Mouse (Mus musculus) hindlimb bud, embryonic 11.5 days (tissue): ENCODE measurements at regions not wholly inside any gene's neighbourhood (a gene's known extent, or its start where the extent isn't known, plus 50 kb on each side); places are given as distances from the start of the nearest gene placed in this dataset.

Experiments
- DNase-seq: peaks from one replicate; pipeline ENCODE4 v3.0.0-alpha.2; 2012; ENCODE audit warnings: low read depth, low spot score; ENCODE audit errors: extremely low spot score

DNA sequence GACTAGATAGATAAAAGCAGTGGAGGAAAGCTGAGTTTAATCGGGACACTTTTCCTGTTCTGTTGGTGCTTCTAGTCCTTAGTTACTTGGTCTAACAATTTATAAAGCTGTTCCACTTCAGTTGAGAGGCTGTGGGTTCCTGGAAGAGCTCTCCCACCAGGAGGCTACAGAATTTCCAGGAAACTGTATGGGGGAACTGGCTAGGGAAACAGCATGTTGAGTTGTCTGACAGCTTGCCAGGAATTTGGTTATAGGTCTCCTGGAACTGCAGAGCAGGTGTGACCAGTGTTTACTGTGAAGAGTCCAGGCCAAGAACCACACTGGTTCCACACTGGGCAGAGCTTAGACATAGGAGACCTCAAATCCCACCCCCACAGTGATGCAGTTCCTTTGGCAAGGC is 65.0 kb upstream of the Pik3cg start:
- no peak for DNase-seq

DNA sequence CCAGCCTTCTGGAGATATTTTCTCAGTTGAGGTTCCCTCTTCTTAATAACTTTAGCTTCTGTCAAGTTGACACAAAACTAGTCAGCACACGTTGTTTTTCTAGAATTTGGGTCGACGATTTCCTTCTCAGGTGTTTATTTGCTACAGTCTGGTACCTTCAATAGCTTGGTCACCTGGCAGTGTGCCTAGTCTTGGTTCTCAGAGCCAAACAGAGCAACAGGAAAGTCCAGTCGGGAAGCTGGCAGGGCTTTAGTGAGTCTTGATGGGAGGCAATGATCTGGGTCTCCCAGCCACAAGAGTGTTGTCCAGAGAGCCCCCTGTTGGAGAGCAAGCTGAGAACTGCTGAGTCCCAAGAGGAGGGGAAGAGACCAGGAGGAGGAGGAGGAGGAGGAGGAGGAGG is 71.4 kb upstream of the Pik3cg start:
- DNase-seq, result no peak

DNA sequence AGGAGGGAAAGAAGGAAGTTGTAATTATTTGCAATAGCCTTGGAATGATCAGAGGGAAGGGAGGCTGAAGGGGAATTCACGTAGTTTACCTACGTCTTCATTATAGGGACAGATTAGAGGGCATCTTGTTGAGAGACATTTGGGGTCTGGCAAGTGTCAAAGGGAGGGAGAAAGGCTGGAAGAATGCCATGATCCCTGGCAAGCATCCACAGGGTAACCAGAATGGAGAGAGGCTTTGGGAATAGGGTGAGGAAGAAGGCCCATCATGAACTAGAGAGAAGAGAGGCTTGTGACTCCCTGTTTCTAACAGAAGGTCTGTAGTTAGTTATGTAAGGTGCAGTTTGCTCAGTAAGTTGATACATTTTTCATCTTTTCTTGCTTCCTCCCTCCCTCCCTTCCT is 71.8 kb upstream of the Pik3cg start:
- no peak for DNase-seq

DNA sequence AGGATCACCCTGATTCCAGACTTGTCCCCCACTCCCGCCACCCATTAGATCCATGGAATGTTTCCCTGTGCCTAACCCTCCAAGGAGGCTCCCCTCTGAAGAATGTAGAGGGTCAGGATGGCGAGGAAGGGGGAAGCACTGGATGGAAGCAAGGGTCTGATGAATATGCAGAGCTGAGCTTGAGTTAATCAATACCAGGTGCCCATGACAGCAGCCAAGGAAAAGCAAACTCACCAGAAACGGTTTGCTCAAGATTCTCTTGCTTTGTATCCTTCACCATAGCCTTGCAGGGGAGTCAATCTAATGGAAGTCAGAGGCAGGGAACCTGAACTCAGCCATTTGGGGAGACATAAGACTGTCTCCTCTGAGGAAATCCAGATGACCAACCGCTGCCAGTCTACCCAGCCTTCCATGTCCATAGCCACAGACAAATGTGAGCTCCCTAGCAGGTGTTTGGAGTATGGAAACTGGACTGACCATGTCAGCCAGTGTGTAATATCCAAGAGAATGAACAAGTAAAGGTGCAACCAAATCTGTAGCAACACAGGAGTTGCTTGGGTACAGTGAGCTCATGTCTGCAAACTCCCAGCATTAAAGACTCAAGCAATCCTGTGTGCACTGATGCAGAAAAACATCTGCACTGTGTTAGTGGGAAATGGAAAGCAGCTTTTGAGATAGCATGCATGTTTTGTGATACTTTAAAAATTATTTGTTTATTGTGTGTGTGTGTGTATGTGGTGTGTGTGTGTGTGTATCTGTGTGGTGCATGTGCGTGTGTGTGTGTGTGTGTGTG is 74.1 kb upstream of the Pik3cg start:
- DNase-seq, result no peak

DNA sequence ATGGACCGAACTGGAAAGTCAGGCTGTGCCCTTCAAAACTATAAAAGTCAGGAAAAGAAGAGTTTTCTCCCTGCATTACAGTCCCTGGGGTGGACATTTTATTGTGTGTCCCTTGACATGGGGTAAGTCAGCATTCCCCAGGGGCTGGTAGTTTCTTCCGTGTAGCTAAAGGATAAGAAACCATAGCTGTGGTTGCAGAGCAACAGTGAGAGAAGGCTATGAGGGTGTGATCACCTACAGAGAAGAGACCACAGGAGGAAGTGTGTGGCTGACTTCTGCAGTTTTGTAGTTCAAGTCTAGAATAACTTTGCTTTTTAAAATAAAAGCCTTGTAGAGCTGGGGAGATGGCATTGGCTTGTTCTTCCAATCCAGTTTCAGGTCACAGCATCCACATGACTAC is 76.6 kb upstream of the Pik3cg start:
- no peak for DNase-seq

DNA sequence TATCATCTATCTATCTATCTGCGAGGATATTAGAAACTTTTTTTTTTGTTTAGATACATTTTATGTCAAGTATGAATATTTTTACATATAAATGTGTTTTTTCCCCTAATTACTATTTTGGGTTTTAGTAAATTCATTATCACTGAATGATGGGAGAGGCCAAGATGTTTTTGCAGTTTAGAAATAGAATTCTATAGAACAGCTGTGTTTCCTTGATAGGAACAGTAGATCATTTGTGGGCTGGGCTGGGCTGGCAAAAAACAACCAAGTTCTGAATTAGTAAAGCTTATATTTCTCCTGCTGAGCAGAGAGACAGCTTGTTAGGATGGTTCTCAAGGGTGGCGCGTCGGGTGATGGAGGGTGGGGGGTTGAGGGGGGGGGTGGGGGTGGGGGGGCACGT is 78.2 kb upstream of the Pik3cg start:
- no peak for DNase-seq

DNA sequence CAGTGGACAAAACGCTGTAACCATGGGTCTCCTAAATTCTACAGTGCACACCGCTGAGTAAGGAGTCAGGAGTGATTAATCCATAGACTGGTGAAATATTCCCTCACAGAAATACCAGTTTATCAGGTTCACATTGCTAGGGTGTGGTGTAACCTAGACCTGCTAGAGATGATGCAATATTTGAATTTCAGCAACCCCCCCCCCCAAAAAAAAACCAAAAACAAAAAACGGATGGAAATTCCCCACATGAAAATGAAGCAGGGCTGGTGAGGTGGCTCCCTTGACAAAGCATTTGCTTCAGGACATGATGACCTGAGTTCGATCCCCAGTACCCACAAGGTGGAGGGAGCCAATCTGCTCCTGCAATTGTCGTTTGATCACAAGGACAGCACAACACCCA is 82.7 kb upstream of the Pik3cg start:
- DNase-seq, result no peak

DNA sequence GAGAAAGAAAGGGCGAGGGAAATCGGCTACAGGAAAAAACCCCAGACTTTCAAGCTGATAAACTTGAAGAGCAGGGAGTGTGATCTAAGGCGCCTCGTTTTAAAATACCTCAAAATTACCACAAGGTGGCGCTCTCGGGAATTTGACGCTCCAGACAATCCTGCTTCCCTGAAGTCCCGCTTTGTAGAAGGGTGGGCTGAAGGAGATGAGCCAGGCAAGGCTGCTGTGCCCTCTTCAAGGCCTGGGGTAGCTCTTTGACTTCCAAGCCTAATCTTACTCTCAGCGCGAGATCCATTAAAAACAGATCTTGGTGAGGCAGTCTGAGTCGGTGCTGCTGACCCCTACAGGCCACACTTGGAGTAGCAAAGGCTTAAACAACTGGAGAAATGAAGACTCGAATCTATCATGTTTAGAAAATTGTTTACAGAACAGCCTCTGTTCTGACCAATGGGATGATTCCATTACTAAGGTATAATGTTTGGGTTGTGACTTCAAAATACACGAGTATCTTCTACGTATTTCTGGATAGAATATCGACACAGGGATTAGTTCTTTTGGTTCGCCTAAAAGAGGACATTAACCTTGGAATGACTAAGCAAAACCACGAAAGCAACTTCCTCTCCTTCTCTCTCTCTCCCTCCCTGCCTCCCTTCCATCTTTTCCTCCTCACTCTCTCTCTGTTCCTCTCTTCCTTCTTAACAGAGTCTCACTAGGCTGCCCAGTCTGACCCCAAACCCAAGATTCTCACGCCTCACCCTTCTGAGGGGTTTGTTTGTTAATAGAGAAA is 83.7 kb upstream of the Pik3cg start:
- DNase-seq, result peak; percentile 70

DNA sequence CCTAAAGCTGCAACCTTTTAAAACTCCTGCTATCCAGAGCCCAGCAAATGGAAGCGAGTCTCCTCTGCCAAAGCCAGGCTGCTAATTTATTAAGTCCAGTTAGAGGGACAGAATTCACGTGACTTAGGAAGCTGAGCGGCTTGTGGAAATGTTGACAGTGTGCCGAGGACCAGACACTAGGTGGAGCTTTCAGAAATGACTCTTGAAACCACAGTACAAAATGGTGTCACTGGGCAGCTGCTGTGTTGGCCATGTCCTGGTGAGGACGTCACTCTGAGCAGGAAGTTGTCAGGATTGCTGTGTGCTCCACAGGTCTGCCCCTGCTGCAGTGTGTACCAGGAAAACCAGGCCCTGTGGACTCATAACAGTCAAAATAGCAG is 84.3 kb upstream of the Pik3cg start:
- no peak for DNase-seq

DNA sequence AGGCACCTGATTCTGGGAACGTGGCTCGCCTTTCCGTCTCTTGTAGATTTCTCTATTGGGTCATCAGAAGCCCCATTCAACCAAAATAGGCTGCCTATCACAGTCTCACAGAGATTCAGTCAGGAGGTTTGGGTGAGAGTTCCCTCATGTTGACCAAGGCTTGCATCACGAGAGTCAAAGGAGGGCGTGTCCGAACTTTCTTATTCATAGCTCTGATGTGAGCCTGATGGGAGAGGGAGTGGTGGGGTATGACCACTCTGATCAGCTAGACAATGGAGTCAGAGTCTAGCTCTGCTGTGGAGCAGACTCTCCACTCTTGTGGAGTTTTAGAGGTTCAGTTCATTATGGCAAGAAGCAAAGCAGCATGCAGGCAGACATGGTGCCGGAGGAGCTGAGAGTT is 81.1 kb upstream of the Ccdc71l start:
- no peak for DNase-seq

DNA sequence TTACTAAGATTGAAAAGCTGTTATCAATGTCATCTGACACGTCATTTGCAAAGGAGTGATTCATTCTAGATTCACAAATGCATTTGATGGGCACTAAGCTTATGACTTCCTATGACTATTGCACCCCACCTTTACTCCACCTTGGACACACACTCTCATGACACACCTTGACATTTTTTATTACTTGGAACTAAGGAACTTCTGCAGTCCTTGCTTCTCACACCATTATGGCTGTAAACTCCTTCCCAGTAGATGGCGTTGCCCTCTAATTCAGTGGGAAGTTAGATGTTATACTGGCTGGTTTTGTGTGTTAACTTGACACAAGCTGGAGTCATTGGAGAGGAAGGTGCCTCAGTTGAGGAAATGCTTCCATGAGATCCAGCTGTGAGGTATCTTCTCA is 78.8 kb upstream of the Ccdc71l start:
- DNase-seq, result no peak

DNA sequence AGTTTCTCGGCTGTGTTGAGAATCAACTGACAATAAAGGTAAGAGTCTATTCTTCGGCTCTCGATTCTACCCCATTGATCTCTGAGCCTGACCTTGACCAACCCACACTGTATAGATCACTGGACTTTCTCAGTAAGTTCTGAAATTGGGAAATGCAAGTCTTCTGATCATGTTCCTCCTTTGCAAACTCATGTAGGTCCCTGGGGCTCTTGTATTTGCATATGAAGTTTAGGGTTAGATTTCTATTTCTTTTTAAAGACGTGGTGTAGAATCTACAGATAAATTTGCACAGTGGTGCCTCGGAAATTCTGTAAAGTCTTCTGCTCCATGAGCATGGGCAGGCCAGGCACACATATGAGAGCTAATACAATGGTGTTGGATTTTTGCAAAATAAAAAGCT is 72.8 kb upstream of the Ccdc71l start:
- no peak for DNase-seq

DNA sequence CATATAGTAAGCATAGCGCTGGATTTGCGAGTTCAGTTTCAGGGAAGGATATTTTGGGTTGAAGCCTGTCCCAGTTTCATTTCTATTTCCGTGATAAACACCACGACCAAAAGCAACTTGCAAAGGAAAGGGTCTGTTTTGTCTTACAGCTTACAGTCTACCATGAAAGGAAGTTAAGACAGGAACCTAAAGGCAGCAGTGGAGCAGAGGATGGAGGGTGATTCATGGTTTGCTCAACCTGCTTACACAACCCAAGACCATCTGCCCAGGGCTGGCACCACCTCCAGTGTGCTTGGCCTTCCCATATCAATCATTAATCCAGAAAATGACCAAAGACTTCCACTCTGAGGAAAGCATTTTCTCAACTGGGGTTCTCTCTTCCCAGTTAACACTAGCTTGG is 72.2 kb upstream of the Ccdc71l start:
- no peak for DNase-seq

DNA sequence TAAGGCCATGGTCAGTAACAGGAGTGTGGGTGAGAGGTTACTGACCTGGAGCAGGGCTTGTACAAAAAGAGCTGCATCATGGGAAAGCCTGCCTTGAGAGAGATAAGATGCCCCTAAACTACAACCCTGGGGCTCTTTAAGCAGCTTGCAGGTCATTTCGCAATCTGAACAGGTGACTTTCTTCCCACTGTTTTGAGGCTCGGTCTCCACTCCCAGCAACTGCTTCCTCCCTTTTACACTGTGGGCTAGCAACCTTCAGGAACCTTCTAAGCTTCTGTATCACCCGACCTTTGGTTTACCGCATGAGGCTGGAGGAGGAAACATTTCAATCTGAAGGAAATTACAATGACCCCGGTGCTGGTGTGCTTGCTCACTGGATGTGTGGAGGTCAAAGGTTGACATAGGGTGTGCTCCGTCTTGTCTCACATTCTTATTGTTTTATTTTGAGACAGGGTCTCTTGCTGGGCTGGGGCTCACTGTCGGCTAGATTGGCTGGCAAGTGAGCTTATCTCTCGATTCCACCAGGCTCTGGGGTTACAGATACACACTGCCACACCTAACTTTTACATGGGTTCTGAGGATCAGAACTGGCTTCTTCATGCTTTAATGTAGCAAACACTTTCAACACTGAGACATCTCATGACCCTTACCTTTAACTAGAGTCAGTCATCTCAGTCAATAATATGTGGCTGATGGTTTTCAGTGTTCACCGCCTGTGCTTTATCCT is 71.1 kb upstream of the Ccdc71l start:
- no peak for DNase-seq

DNA sequence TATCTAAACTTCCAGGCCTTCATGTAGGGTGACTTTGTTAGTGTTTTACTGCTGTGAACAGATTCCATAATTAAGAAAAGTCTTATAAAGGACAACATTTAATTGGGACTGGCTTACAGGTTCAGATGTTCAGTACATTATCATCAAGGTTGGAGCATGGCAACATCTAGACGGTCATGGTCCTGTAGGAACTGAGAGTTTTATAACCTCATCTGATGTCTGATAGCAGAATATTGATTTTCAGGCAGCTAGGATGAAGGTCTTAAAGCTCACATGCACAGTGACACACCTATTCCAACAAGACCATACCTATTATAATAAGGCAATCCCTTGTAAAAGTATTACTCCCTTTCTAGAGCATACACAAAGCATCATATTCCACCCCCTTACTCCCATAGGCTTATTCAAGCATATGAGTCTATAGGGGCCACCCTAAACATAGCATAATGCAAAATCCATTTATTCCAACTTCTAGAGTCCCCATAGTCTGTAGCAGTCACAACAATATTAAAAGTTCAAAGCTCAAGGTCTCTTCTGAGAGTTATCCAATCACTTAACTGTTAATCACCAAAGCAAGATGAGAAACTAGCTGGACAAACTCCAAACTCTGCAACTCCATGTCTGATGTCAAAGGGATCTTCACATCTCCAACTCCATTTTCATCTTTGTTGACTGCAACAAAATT is 63.3 kb upstream of the Ccdc71l start:
- no peak for DNase-seq
